Mouse (Mus musculus): ENCODE results near the gene Car1. TPM values are rescaled to one million over a fixed set of nuclear protein-coding genes. Genes with fewer than 3 reads are reported as not detected.

Car1 gene
- total RNA-seq (2014; rRNA removed), result not detected in 2 replicates
- 0.13 and 0.30 TPM in 2 replicates for polyA plus RNA-seq (2015; fragmentation: Nextera tagmentation; extraction: Ambion mirVana)

- ATAC-seq (no peak), DNase-seq (ENCODE audit: low spot score) (no peak)
- H3K36me3 ChIP-seq (ENCODE audit: insufficient read depth, low read length), result no peaks in the 10 kb centered on the region
- WGBS, result 87% methylated on average over 1 of the region's 1 CpGs
- H3K4me1 ChIP-seq (ENCODE audit: insufficient read depth, low read length), result no peaks in the 10 kb centered on the region
- TF ChIP-seq CTCF (IDR thresholded peaks at IDR 0.05; ENCODE audit: low read depth), result no peak
- no peak within 1 kb of the TSS for H3K9ac ChIP-seq (replicated peaks; ENCODE audit: low read length)
- no peak within 1 kb of the TSS for H3K27ac ChIP-seq
- no peaks in the 10 kb centered on the region for H3K9me3 ChIP-seq (ENCODE audit: low read length)
- H3K4me3 ChIP-seq (ENCODE audit: low read length), result no peak within 1 kb of the TSS
- H3K27me3 ChIP-seq (ENCODE audit: insufficient read depth, low read length), result no peaks in the 10 kb centered on the region
- H3K4me2 ChIP-seq (ENCODE audit: low read depth, low read length), result no peak within 1 kb of the TSS
Observed at GRCm38 (mm10) chr3:14808211-14808610, at the start of gene Car1. Gene Car1, minus strand, starts transcription at chr3:14808368.

GRCm38 (mm10) chr3:14857874-14858273 lies 49.7 kb upstream of the Car1 start:
- Histone ChIP-seq H3K9me3 (ENCODE audit: low read length) (no peaks in the 10 kb centered on the region), H3K27ac (no peak overlapping the region), H3K4me2 (ENCODE audit: low read depth, low read length) (no peak overlapping the region), H3K9ac (replicated peaks; ENCODE audit: low read length) (no peak overlapping the region), H3K27me3 (ENCODE audit: insufficient read depth, low read length) (no peaks in the 10 kb centered on the region), H3K36me3 (ENCODE audit: insufficient read depth, low read length) (no peaks in the 10 kb centered on the region), H3K4me1 (ENCODE audit: insufficient read depth, low read length) (peaks cover 3% of the 10 kb centered on the region; the same call in 1 of the 2 replicates), H3K4me3 (ENCODE audit: low read length) (no peak overlapping the region)
- DNase-seq (ENCODE audit: low spot score), result no peak
- 85% methylated on average over 3 of the region's 3 CpGs for WGBS
- no peak for ATAC-seq
- TF ChIP-seq CTCF (IDR thresholded peaks at IDR 0.05; ENCODE audit: low read depth), result no peak

GRCm38 (mm10) chr3:14854446-14854845 lies 46.3 kb upstream of the Car1 start:
- H3K27ac ChIP-seq, result no peak overlapping the region
- no peaks in the 10 kb centered on the region for H3K9me3 ChIP-seq (ENCODE audit: low read length)
- H3K27me3 ChIP-seq (ENCODE audit: insufficient read depth, low read length), result no peaks in the 10 kb centered on the region
- H3K4me2 ChIP-seq (ENCODE audit: low read depth, low read length), result no peak overlapping the region
- ATAC-seq, result no peak
- H3K4me3 ChIP-seq (ENCODE audit: low read length), result no peak overlapping the region
- H3K36me3 ChIP-seq (ENCODE audit: insufficient read depth, low read length), result no peaks in the 10 kb centered on the region
- no peaks in the 10 kb centered on the region for H3K4me1 ChIP-seq (ENCODE audit: insufficient read depth, low read length)
- no peak for DNase-seq (ENCODE audit: low spot score)
- H3K9ac ChIP-seq (replicated peaks; ENCODE audit: low read length), result no peak overlapping the region
- WGBS, result 36% methylated on average over 1 of the region's 1 CpGs
- no peak for TF ChIP-seq CTCF (IDR thresholded peaks at IDR 0.05; ENCODE audit: low read depth)

GRCm38 (mm10) chr3:14853966-14854365 lies 45.8 kb upstream of the Car1 start:
- H3K9me3 ChIP-seq (ENCODE audit: low read length), result no peaks in the 10 kb centered on the region
- TF ChIP-seq CTCF (IDR thresholded peaks at IDR 0.05; ENCODE audit: low read depth), result no peak
- no peak for ATAC-seq

GRCm38 (mm10) chr3:14848587-14849254 lies 40.6 kb upstream of the Car1 start:
- Histone ChIP-seq H3K4me3 (ENCODE audit: low read length) (no peak overlapping the region), H3K27me3 (ENCODE audit: insufficient read depth, low read length) (no peaks in the 10 kb centered on the region), H3K27ac (no peak overlapping the region), H3K36me3 (ENCODE audit: insufficient read depth, low read length) (no peaks in the 10 kb centered on the region), H3K4me1 (ENCODE audit: insufficient read depth, low read length) (no peaks in the 10 kb centered on the region), H3K9me3 (ENCODE audit: low read length) (0 out of 2 replicates have a peak, but pooled peaks cover 2% of the 10 kb centered on the region), H3K9ac (replicated peaks; ENCODE audit: low read length) (no peak overlapping the region), H3K4me2 (ENCODE audit: low read depth, low read length) (no peak overlapping the region)
- ATAC-seq, result no peak
- WGBS, result 92% methylated on average over 2 of the region's 2 CpGs
- no peak for TF ChIP-seq CTCF (IDR thresholded peaks at IDR 0.05; ENCODE audit: low read depth)
- no peak for DNase-seq (ENCODE audit: low spot score)

More at GRCm38 (mm10) chr3:14853966-14854365, 45.8 kb upstream of the Car1 start:
- Histone ChIP-seq H3K36me3 (ENCODE audit: insufficient read depth, low read length) (no peaks in the 10 kb centered on the region), H3K9ac (replicated peaks; ENCODE audit: low read length) (no peak overlapping the region), H3K4me2 (ENCODE audit: low read depth, low read length) (no peak overlapping the region), H3K4me3 (ENCODE audit: low read length) (no peak overlapping the region), H3K27me3 (ENCODE audit: insufficient read depth, low read length) (no peaks in the 10 kb centered on the region), H3K27ac (no peak overlapping the region), H3K4me1 (ENCODE audit: insufficient read depth, low read length) (no peaks in the 10 kb centered on the region)
- DNase-seq (ENCODE audit: low spot score), result no peak
- 64% methylated on average over 5 of the region's 5 CpGs for WGBS

GRCm38 (mm10) chr3:14839466-14840118 lies 31.4 kb upstream of the Car1 start:
- H3K4me3 ChIP-seq (ENCODE audit: low read length), result no peak overlapping the region
- no peak for TF ChIP-seq CTCF (IDR thresholded peaks at IDR 0.05; ENCODE audit: low read depth)
- H3K27me3 ChIP-seq (ENCODE audit: insufficient read depth, low read length), result no peaks in the 10 kb centered on the region
- no peak overlapping the region for H3K4me2 ChIP-seq (ENCODE audit: low read depth, low read length)
- ATAC-seq, result no peak
- H3K36me3 ChIP-seq (ENCODE audit: insufficient read depth, low read length), result no peaks in the 10 kb centered on the region
- no peak overlapping the region for H3K27ac ChIP-seq
- no peak for DNase-seq (ENCODE audit: low spot score)
- no peaks in the 10 kb centered on the region for H3K4me1 ChIP-seq (ENCODE audit: insufficient read depth, low read length)
- 0 out of 2 replicates have a peak, but pooled peaks cover 2% of the 10 kb centered on the region for H3K9me3 ChIP-seq (ENCODE audit: low read length)
- 83% methylated on average over 3 of the region's 3 CpGs for WGBS
- no peak overlapping the region for H3K9ac ChIP-seq (replicated peaks; ENCODE audit: low read length)

- no peaks in the 10 kb centered on the region for H3K4me1 ChIP-seq (ENCODE audit: insufficient read depth, low read length)
- no peak for TF ChIP-seq CTCF (IDR thresholded peaks at IDR 0.05; ENCODE audit: low read depth)
- H3K36me3 ChIP-seq (ENCODE audit: insufficient read depth, low read length), result no peaks in the 10 kb centered on the region
- no peak overlapping the region for H3K9ac ChIP-seq (replicated peaks; ENCODE audit: low read length)
- DNase-seq (ENCODE audit: low spot score) (no peak), ATAC-seq (no peak)
- no peak overlapping the region for H3K4me2 ChIP-seq (ENCODE audit: low read depth, low read length)
- H3K9me3 ChIP-seq (ENCODE audit: low read length), result no peaks in the 10 kb centered on the region
- H3K27me3 ChIP-seq (ENCODE audit: insufficient read depth, low read length), result no peaks in the 10 kb centered on the region
- no peak overlapping the region for H3K27ac ChIP-seq
- 95% methylated on average over 1 of the region's 1 CpGs for WGBS
- H3K4me3 ChIP-seq (ENCODE audit: low read length), result no peak overlapping the region
Observed at GRCm38 (mm10) chr3:14838936-14839335, 30.8 kb upstream of the Car1 start.
